ENCODE assay signal across 26 mouse cellular contexts in the genomic region with DNA sequence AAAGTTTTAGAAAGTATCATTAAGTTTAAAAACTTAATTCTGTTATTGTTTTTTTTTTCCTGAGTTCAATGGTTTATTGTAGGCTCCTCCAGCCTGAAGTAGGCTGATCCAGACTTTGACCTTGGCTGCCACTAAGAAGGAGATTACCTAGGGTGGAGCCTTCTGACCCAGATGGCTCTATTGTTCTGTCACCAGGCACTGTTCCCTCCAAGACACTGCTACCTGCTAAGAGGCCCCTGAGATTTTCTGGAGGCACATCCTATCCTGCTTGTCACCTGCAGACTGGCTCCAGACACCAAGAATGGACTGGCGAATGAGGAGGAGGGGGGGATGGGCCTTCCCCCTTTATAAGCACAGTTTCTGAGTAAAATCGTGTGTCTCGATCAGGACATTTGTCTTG.
DNase-seq lines count a peak whose midpoint lies in the region; ATAC-seq and TF ChIP-seq lines count a peak whose summit lies in the region.
"Had no signal": no experiment of that assay in that cellular context is flagged by ENCODE, and none has a peak within 500 bp of the region (broad histone marks: within the 10 kb centered on the region; RNA-seq: fewer than 3 reads in every experiment).

No protein-coding gene starts in this region.

- peak; percentile 90 for ATAC-seq in intestine, embryonic 16.5 days
- ATAC-seq in kidney, embryonic 14.5 days (ENCODE audit: low FRiP score, low TSS enrichment): no peak
- no peak for ATAC-seq in forebrain, embryonic 12.5 days (ENCODE audit: low FRiP score)
- ATAC-seq: CD4-positive, CD25-positive, alpha-beta regulatory T cell, adult 4 months; forebrain, embryonic 14.5 days; forebrain, postnatal 0 days; hindbrain, embryonic 16.5 days had no signal

- no peak overlapping the region for H3K4me3 ChIP-seq in ES-Bruce4 (ENCODE audit: low read depth, low read length)
- H3K4me3 ChIP-seq in intestine, embryonic 16.5 days (ENCODE audit: low read length): no peak overlapping the region
- no peak overlapping the region for H3K4me3 ChIP-seq in heart, adult 2 months
- no peak overlapping the region for H3K4me3 ChIP-seq in kidney, embryonic 14.5 days (ENCODE audit: low read length)
- H3K4me3 ChIP-seq in forebrain, embryonic 12.5 days (replicated peaks): no peak overlapping the region
- H3K4me3 ChIP-seq: forebrain, embryonic 10.5 days; gastrocnemius, adult 2 months; heart, embryonic 12.5 days; heart, embryonic 15.5 days; hindbrain, embryonic 10.5 days; hindbrain, embryonic 13.5 days had no signal

- intact Hi-C loops in heart, adult 2 months (cut with DNase I): no loop called here

- no peak for TF ChIP-seq POLR2A in ES-Bruce4 (IDR thresholded peaks at IDR 0.05; ENCODE audit: insufficient read depth, low read length)
- no peak for TF ChIP-seq POLR2A in heart, adult 2 months (IDR thresholded peaks at IDR 0.05; ENCODE audit: insufficient read depth, low read depth, low read length)

- no peak for TF ChIP-seq CTCF in ES-Bruce4 (IDR thresholded peaks at IDR 0.05; ENCODE audit: low read depth, low read length)
- no peak for TF ChIP-seq CTCF in heart, adult 2 months (IDR thresholded peaks at IDR 0.05)

- DNase-seq in R1 (ENCODE audit: low read depth, low spot score): peak; percentile 74
- no peak for DNase-seq in heart, adult 2 months
- no peak for DNase-seq in heart, adult 9 months (ENCODE audit: low spot score in 2 of 2)
- DNase-seq: adrenal gland, postnatal 10 days; adrenal gland, postnatal 36 days; cerebellum, adult 18-20 months; cerebellum, adult 9-10 months; forebrain, postnatal 0 days; gastrocnemius, adult 2 months; gastrocnemius, postnatal 14 days; heart, adult 18-20 months; heart, postnatal 10 days; heart, postnatal 36 days; kidney, adult 11 months had no signal

- no peak overlapping the region for H3K4me2 ChIP-seq in intestine, embryonic 16.5 days (ENCODE audit: low read depth, low read length)
- H3K4me2 ChIP-seq in kidney, embryonic 14.5 days (replicated peaks; ENCODE audit: low read depth, low read length): no peak overlapping the region
- no peak overlapping the region for H3K4me2 ChIP-seq in forebrain, embryonic 12.5 days
- H3K4me2 ChIP-seq: heart, embryonic 12.5 days; heart, embryonic 15.5 days; hindbrain, embryonic 13.5 days had no signal

- no peaks in the 10 kb centered on the region for H3K9me3 ChIP-seq in ES-Bruce4 (replicated peaks; ENCODE audit: control insufficient read depth, insufficient read depth, low read length, poor library complexity, severe bottlenecking)
- no peaks in the 10 kb centered on the region for H3K9me3 ChIP-seq in intestine, embryonic 16.5 days (ENCODE audit: control insufficient read depth, low read length)
- H3K9me3 ChIP-seq in kidney, embryonic 14.5 days (ENCODE audit: control insufficient read depth, low read length): no peaks in the 10 kb centered on the region
- no peaks in the 10 kb centered on the region for H3K9me3 ChIP-seq in forebrain, embryonic 12.5 days
- H3K9me3 ChIP-seq: forebrain, embryonic 10.5 days; heart, embryonic 12.5 days; heart, embryonic 15.5 days; hindbrain, embryonic 10.5 days; hindbrain, embryonic 13.5 days had no signal

- no peak overlapping the region for H3K9ac ChIP-seq in ES-Bruce4 (ENCODE audit: low read depth, poor library complexity, severe bottlenecking)
- H3K9ac ChIP-seq in intestine, embryonic 16.5 days (ENCODE audit: low read depth, low read length): no peak overlapping the region
- no peak overlapping the region for H3K9ac ChIP-seq in heart, adult 2 months (ENCODE audit: low read depth, low read length)
- H3K9ac ChIP-seq in kidney, embryonic 14.5 days (ENCODE audit: low read depth, low read length): no peak overlapping the region
- no peak overlapping the region for H3K9ac ChIP-seq in forebrain, embryonic 12.5 days
- H3K9ac ChIP-seq: forebrain, postnatal 0 days; heart, embryonic 12.5 days; heart, embryonic 15.5 days; hindbrain, embryonic 13.5 days had no signal

- H3K27ac ChIP-seq in ES-Bruce4 (ENCODE audit: insufficient read depth, low read length): no peak overlapping the region
- H3K27ac ChIP-seq in intestine, embryonic 16.5 days (ENCODE audit: low read length): no peak overlapping the region
- no peak overlapping the region for H3K27ac ChIP-seq in heart, adult 2 months
- H3K27ac ChIP-seq in kidney, embryonic 14.5 days (ENCODE audit: low read depth, low read length): no peak overlapping the region
- no peak overlapping the region for H3K27ac ChIP-seq in forebrain, embryonic 12.5 days
- H3K27ac ChIP-seq: forebrain, embryonic 10.5 days; gastrocnemius, adult 2 months; heart, embryonic 15.5 days; hindbrain, embryonic 10.5 days; hindbrain, embryonic 13.5 days had no signal

- 0 out of 2 replicates have a peak, but pooled peaks have one; percentile 65 for TF ChIP-seq EP300 in ES-Bruce4 (IDR thresholded peaks at IDR 0.05; ENCODE audit: insufficient read depth, low read depth, low read length)
- no peak for TF ChIP-seq EP300 in heart, adult 2 months (IDR thresholded peaks at IDR 0.05; ENCODE audit: insufficient read depth, low read depth, low read length)

- no peaks in the 10 kb centered on the region for H3K4me1 ChIP-seq in ES-Bruce4 (ENCODE audit: control insufficient read depth, insufficient read depth, low read length)
- H3K4me1 ChIP-seq in intestine, embryonic 16.5 days (ENCODE audit: control insufficient read depth, insufficient read depth, low read length): no peaks in the 10 kb centered on the region
- H3K4me1 ChIP-seq in heart, adult 2 months (ENCODE audit: control insufficient read depth, insufficient read depth, low read length): no peaks in the 10 kb centered on the region
- no peaks in the 10 kb centered on the region for H3K4me1 ChIP-seq in kidney, embryonic 14.5 days (ENCODE audit: control insufficient read depth, insufficient read depth, low read length)
- no peaks in the 10 kb centered on the region for H3K4me1 ChIP-seq in forebrain, embryonic 12.5 days
- H3K4me1 ChIP-seq: forebrain, embryonic 10.5 days; heart, embryonic 12.5 days; heart, embryonic 15.5 days; hindbrain, embryonic 10.5 days; hindbrain, embryonic 13.5 days had no signal

- 72% methylated on average over 3 of the region's 3 CpGs for WGBS in intestine, embryonic 16.5 days
- WGBS in heart, adult 2 months: 71% methylated on average over 3 of the region's 3 CpGs
- 82% methylated on average over 3 of the region's 3 CpGs for WGBS in kidney, embryonic 14.5 days
- WGBS in forebrain, embryonic 12.5 days: 82% methylated on average over 3 of the region's 3 CpGs

- no peaks in the 10 kb centered on the region for H3K36me3 ChIP-seq in ES-Bruce4 (ENCODE audit: control insufficient read depth, insufficient read depth, low read length, poor library complexity, severe bottlenecking)
- no peaks in the 10 kb centered on the region for H3K36me3 ChIP-seq in intestine, embryonic 16.5 days (ENCODE audit: control insufficient read depth, insufficient read depth, low read length)
- H3K36me3 ChIP-seq in heart, adult 2 months (ENCODE audit: control insufficient read depth, insufficient read depth, low read length): no peaks in the 10 kb centered on the region
- H3K36me3 ChIP-seq in kidney, embryonic 14.5 days (ENCODE audit: control insufficient read depth, insufficient read depth, low read length): no peaks in the 10 kb centered on the region
- H3K36me3 ChIP-seq in forebrain, embryonic 12.5 days (replicated peaks): no peaks in the 10 kb centered on the region
- H3K36me3 ChIP-seq: forebrain, embryonic 10.5 days; heart, embryonic 12.5 days; heart, embryonic 15.5 days; hindbrain, embryonic 10.5 days; hindbrain, embryonic 13.5 days had no signal

- H3K27me3 ChIP-seq in ES-Bruce4 (ENCODE audit: control insufficient read depth, insufficient read depth, low read length, poor library complexity, severe bottlenecking): no peaks in the 10 kb centered on the region
- no peaks in the 10 kb centered on the region for H3K27me3 ChIP-seq in intestine, embryonic 16.5 days (replicated peaks; ENCODE audit: control insufficient read depth, insufficient read depth, low read length)
- no peaks in the 10 kb centered on the region for H3K27me3 ChIP-seq in heart, adult 2 months (ENCODE audit: control insufficient read depth, insufficient read depth, low read length)
- H3K27me3 ChIP-seq in kidney, embryonic 14.5 days (ENCODE audit: control insufficient read depth, insufficient read depth, low read length): no peaks in the 10 kb centered on the region
- no peaks in the 10 kb centered on the region for H3K27me3 ChIP-seq in forebrain, embryonic 12.5 days
- H3K27me3 ChIP-seq: heart, embryonic 12.5 days; heart, embryonic 15.5 days; hindbrain, embryonic 13.5 days had no signal

- H3K79me2 ChIP-seq in heart, adult 2 months (replicated peaks; ENCODE audit: control insufficient read depth, insufficient read depth, low read length): no peaks in the 10 kb centered on the region
